Mouse (Mus musculus) thymus, adult 18-20 months (tissue): ENCODE data around the gene Map2k6.

Source experiments
- DNase-seq, 2 experiments: peaks; one replicate each; pipeline ENCODE4 v3.0.0; 2022; ENCODE audit warnings: mixed read lengths in 2 of 2

Map2k6 gene

GRCm38 (mm10) chr11:110488301-110488700 lies 89.4 kb downstream of the Map2k6 start:
- DNase-seq = no peak

GRCm38 (mm10) chr11:110495323-110496060 lies 96.6 kb downstream of the Map2k6 start:
- DNase-seq = no peak

GRCm38 (mm10) chr11:110496061-110496446 lies 97.1 kb downstream of the Map2k6 start:
- peak in 1 of 2 experiments; percentile 7 for DNase-seq

DNA sequence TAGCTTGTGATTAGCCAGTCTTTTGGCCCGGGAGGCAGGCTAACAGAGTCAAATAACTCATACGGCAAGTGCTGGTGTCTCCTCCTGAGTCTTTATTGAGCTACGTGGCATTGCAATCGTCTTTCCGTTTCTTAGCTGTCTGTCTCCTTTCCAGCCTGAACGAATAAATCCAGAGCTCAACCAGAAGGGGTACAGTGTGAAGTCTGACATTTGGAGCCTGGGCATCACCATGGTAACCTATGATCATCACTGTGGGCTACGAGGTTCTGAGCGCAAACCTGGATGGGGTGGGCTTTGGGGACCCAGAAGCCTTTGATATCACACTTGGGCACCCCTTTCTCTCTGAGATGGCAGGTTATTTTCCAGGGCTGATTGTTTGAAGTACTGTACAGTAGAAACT lies 98.8 kb downstream of the Map2k6 start:
- no peak for DNase-seq

DNA sequence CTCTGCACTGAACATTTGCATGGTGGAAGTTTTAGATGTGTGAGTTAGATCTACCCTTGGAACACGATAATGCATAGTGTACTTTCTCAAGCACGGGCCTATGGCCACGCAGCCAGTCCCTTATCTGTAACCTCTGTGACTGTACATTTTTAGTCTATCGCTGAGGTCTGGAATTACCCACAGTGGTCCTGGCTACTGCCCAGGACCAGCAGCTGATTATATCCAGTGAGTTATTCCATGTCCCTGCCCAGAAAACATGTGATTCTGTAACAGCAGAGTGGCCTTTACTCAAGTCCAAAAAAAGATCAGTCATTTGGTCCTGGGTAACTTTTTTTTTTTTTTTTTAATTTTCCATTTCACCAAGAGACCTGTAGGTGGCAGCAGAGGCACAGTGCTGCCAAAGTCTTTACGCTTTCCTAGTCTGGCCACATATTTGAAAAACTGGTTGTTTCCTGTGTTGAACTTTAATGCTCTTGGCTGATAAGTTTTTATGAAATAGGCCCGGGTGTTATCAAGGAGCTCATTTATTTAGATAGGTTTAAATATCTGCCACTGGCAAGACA lies 99.8 kb downstream of the Map2k6 start:
- no peak for DNase-seq

- no peak for DNase-seq
Measured at GRCm38 (mm10) chr11:110502937-110503670, 104.2 kb downstream of the Map2k6 start.

DNA sequence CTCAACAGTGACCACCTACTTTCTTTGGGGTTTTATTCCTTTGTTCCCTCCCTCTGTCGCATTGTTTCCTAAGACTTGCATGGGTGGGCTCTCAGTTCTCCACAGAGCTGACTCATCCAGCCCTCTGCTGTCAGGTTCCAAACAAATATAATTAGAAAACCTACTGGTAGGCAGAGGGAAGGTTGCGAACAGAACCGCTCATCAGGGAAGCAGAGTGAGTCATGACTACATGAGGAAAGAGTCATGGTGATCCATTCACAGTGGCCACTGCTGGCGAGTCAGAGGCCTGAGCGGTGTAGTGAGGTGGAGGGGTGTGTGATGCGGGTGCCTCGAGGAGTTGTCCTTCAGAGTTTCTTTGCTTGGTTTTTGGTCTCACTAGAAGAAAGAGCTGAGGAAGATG lies 112.5 kb downstream of the Map2k6 start:
- DNase-seq = no peak

DNA sequence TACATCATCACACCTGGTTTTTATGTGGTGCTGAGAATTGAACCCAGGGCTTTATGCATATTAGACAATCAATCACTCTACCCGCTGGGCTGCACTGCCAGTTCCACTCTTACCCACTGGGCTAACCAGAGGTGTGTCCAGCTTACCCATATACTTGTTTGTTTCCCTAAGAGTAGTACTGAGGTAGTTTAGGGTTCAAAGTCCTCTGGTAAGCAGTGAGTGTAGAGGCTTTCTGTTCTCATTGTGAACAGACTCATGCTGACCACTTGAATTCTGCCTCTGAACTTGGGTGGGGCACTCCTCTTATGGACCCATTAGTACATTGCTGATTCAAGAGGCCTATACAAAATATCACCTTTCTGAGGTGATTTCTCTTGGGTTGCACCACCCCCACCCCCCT lies 119.7 kb downstream of the Map2k6 start:
- DNase-seq = no peak

DNA sequence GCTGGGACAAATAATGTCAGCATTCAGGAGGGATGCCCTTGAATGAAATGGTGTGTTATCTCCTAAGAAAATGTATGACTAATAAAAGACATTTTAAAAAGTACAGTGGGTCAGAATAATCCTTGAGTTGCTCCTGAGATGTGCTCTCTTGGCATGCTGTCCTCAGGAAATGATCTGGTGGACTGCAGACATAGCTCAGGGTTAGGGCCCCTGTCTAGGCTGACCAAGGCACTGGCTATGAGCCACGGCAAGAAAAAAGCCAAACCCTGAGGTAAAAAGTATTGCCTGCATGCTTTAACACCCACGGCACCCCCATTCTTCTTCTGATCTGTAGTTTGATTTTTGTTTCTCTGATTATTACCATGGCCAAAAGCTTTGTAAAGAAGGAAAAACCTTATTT lies 124.0 kb downstream of the Map2k6 start:
- no peak for DNase-seq

DNA sequence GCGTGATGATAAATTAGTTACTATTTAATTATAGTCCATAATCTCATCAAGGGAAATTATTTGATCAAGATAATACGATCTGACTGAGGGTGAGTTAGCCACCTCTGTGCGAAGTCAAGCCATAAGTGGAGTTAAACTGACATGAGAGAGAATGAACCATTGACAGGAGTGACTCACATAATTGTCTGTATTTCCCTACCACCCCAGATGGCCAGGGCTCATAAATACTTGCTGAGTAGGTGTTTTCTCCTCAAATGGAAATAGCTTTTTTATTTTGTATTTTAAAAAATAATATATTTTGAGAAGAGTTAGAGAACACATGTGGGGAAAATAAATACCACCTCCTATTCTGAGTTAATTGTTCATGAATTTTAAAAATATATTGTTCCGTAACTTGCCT lies 127.2 kb downstream of the Map2k6 start:
- no peak for DNase-seq

DNA sequence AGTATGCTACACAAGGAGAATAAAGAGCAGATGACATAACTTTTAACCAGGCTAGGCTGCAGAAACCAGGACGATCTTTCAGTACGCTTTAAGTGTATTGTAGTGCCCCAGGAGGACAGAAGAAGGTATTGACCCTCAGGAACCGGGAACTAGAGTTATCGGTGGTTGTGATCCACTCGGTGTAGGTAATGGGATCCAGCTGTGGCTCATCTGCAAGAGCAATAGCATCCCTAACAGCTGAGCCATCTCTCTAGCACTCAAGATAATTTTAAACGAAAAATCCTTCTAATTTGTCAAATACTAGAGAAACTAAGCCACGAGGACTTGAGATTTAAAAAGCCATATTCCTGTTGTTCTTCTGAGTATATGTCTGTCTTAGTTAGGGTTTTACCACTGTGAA lies 132.2 kb downstream of the Map2k6 start:
- no peak for DNase-seq

- DNase-seq = no peak
Measured at GRCm38 (mm10) chr11:110534856-110535255, 135.9 kb downstream of the Map2k6 start.

DNA sequence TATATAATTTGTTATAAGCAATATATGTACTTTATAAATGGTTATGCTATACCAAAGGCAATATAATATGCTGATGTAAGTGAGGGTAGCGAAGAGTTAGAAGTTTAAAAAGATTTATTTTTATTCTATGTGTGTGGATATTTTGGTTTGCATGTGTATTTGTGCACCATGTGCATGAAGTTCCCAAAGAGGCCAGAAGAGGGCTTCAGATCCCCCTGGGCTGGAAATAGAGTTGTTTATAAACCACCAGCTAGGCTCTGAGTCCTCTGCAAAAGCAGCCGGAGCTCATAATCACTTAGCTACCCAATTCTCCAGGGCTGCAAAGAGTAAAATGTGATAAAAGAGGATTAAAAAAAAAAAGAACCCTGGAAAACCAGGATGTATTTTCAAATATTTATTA lies 137.6 kb downstream of the Map2k6 start:
- no peak for DNase-seq

DNA sequence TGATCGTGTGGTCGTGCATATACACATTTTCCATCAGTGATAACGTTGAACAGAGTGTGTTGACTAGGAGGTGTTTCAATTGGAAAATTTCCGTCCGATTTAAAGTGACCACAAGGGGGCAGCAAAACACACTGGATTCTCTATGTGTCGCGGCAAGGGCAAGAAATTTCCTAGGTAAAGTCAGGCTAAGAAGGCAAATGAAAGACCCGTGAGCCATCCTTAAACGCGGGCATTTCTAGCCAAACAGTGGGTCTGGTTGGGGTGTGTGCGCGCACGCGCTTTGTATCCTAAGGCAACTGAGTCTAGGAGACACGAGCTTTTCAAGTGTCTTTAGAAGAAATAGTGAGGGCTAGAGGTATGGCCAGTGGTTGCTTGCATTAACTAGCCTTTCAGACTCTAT lies 138.7 kb downstream of the Map2k6 start:
- peak; percentile 2 to 21 for DNase-seq

- no peak for DNase-seq
Measured at GRCm38 (mm10) chr11:110538206-110538605, 139.3 kb downstream of the Map2k6 start.

DNA sequence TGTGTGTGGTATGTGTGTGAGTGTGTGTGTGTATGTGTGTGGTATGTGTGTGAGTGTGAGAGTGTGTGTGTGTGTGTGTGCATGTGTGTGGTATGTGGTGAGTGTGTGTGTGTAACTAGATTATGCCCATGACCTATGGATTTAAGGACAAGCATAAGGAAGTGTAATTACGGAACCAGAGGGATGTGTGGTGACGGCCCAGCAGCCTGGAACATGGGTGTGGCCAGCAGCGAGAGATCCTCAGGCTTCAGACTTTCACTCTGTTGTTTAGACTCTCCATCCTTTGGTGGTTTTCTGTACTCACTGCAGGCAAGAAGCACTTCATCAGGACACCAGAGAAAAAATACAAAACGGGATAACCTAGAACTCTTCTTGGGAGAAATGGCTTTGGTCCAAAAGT lies 143.0 kb downstream of the Map2k6 start:
- no peak for DNase-seq

DNA sequence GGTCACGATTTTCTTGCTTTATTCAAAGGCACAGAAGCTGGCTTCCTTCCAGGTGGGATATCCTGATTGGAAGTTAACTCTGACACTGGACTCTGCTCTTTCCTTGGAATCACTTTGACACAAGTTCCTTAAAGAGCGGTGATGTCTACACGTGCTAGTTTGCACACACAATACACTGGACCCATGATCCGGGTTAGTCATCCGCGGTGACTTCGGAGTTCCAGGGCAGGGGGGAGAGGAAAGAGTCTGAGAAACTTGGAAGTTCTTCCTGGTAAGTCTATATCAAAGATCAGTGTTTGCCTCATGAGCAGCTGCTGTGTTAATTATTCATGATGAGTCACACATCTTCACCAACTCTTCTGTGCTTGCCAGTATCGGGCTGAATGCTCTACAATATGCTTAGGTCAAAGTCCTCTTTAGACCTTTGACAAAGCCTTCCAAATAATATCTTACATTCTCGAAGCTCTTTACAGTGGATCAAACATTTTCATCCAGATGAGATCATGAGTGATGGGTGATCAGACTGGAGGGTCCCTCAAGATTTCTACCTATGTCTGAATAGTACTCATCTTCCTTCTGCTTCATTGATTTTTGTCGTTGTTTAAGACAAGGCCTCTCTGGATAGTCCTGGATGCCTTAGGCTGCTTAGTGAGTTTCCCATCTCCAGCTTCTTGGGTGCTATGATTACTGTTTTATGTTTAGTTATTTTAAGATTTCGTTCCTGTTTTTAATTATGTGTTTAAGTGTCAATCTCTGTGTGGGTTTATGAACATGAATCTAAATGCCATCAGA lies 145.7 kb downstream of the Map2k6 start:
- DNase-seq = no peak

DNA sequence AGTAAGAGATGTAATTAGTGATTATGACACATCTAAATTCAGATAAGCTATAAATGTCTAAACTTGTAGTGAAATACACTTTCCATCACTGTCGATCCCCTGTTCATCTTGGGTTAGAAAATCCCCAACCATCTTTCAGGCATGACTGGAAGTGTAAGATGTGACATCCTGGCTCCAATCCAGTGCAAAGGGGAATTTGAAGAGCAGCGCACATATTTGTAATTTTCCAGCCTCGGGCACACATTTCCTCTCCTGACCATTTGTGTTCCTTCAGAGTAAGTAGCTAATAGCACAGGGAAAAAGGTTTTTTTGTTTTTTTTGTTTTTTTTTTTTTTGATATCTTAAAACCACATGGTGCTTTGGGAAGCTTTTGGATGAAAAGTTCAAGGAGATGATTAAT lies 146.5 kb downstream of the Map2k6 start:
- DNase-seq = no peak

- DNase-seq = no peak
Measured at GRCm38 (mm10) chr11:110551471-110551967, 152.6 kb downstream of the Map2k6 start.

GRCm38 (mm10) chr11:110562320-110563081 lies 163.6 kb downstream of the Map2k6 start:
- DNase-seq = no peak

- DNase-seq = no peak
Measured at GRCm38 (mm10) chr11:110563272-110563671, 164.3 kb downstream of the Map2k6 start.

DNA sequence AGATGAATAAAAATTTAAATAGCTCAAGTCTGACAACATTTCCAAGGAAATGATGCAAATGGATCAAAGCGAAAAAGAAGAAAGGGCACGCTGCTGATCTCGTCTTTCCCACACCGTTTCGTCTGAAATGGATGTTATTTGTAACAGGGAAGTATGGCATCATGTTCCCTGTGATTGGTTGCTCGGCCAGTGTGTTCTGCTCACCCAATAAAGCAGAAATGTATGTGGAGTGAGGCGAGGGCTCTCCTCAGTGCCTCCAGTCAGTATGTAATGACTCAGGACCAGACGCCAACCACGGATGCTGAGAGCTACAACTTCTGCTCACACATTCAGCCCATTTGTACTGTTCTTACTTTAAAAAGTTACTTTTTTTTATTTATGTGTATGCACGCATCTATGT lies 164.9 kb downstream of the Map2k6 start:
- DNase-seq = no peak
